Mouse (Mus musculus) adrenal gland, adult (tissue): Measurements from ENCODE around the gene Tdrd9.
A peak's percentile ranks its signal among the peaks of the same experiment; 100 is the strongest.
"Not testable (repeated sequence)": the region's sequence is repeated elsewhere in the genome, so short reads cannot be mapped to it uniquely, and the experiment has no call there.

Experiments
- DNase-seq, 2 experiments: peaks; one replicate each; pipeline ENCODE4 v3.0.0; 2022 to 2023; ENCODE audit warnings: low spot score in 1 of 2; ENCODE audit not compliant: inconsistent age in 2 of 2

The Tdrd9 gene

DNA sequence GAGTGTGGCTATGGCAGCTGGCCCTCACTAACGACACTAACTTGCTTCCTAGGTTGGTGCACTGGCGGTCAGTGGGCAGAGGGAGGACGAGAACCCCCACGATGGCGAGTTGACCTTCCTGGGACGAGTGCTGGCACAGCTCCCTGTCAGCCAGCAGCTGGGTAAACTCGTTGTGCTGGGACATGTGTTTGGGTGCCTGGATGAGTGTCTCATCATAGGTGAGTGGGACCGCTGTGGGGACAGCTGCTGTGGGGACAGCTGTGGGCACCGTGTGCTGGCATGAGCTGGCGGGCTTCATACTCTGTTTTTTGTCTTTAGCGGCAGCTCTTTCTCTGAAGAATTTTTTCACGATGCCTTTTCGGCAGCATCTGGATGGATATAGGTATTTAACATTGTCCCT, 54.1 kb downstream of the Tdrd9 start:
- no peak for DNase-seq

- no peak for DNase-seq
These were observed 54.7 kb downstream of the Tdrd9 start for GRCm38 (mm10) chr12:112025907-112026645.

DNA sequence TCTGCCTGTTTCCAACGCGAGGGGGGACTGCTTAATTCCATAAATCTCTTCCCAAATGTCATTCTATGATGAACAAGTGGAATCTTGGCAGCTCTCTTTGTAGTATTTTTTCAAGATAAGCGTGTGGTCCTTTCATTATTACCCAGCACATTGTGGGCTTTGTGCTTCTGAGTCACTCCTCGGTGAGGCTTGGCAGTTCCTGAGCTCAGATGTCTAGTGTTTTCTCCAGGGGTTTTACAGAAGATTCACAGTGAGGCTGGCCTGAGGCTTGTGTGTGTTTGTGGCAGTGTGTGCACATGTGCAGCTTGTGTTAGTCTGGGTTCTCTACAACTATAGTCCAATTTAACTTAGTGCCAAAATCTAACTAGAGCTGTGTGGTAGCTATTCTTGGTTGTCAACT, 56.0 kb downstream of the Tdrd9 start:
- no peak for DNase-seq

DNA sequence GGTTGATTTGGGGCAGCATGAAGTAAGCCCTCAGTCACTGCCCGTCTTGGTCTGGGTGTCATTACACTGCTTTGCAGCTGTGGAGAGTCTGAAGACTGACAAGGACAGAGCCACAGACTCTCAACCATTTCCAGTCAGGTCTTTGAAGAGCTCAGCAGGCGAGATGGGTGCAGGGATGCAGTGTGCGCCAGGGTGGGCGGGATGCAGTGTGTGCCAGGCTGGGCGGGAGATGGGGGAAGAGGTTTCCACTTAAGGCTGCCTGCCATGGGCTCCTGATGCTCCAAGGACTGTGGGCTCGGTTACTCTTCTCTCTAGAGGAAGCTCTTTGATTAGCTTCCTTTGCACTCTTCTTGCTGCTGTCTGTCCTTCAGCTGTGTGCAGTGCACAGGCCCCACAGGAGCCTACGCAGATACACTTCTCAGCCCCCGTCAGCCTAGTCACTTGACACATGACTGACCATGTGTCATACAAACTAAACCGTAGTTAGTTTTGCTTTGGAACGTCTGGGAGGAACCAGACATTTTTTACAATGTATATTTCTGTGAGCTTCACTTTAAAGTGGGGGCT, 62.1 kb downstream of the Tdrd9 start:
- no peak for DNase-seq

DNA sequence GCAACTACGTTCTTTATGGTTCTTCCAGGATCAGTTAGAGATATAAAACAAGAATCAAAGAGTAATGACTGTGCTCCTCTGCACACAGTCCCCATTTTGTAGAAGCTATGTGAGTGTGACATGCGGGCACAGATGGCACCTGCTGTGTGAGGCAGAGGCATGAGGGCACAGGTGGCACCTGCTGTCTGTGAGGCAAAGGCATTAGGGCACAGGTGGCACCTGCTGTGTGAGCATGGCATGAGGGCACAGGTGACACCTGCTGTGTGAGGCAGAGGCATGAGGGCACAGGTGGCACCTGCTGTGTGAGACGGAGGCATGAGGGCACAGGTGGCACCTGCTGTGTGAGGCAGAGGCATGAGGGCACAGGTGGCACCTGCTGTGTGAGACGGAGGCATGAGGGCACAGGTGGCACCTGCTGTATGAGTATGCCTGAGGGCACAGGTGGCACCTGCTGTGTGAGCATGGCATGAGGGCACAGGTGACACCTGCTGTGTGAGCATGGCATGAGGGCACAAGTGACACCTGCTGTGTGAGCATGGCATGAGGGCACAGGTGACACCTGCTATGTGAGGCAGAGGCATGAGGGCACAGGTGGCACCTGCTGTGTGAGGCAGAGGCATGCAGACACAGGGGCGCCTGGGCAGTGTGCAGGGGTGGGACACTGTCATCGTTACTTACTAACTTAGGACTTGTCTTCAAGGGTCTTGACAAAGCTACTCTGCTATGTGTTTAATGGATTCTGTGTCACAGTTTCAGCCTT, 64.2 kb downstream of the Tdrd9 start:
- not testable (repeated sequence) for DNase-seq

GRCm38 (mm10) chr12:112038441-112038840, 67.1 kb downstream of the Tdrd9 start:
- no peak for DNase-seq

DNA sequence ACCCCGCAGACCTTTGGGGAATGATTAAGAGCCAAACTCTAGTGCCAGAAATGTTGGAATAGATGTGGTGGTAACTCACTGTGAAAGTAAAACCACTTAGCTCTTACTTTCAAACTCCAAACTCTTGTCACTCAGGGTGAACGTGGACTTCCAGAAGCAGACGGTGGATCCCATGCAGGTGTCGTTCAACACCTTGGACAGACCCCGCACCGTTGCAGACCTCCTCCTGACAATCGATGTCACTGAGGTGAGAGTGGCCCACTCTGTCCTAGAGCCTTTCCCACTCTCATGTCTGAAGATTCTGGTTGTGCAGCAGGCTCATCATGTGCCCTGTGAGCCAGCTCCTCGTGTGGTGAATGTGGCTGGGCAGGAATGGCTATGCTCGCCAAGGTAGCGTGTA, 67.8 kb downstream of the Tdrd9 start:
- DNase-seq = no peak

DNA sequence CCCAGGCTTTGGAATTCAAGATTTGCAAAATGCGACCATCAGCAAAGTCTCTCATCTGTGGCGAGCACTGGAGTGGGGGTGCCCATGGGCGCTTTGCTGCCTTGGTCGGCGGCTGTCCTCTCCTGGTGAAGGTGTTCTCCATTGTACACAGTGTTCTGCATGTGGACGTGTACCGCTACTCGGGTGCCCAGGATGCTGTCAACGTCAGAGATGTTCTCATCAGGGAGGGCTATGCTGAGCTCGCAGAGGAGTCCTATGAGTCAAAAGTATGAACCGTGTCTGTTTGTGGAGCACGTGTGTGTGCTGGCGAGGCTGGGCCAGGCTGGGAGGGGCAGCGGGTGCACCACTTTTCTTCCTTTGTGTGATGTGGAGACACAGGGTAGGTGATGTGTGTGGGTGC, 71.3 kb downstream of the Tdrd9 start:
- no peak for DNase-seq

- peak; percentile 73 to 93 for DNase-seq
These were observed 106.3 kb downstream of the Tdrd9 start for GRCm38 (mm10) chr12:112077651-112078050.

- DNase-seq = no peak
These were observed 108.6 kb downstream of the Tdrd9 start for GRCm38 (mm10) chr12:112079911-112080310.

- DNase-seq = no peak
These were observed 109.6 kb downstream of the Tdrd9 start for GRCm38 (mm10) chr12:112080911-112081310.

GRCm38 (mm10) chr12:112082241-112082640, 110.9 kb downstream of the Tdrd9 start:
- no peak for DNase-seq

DNA sequence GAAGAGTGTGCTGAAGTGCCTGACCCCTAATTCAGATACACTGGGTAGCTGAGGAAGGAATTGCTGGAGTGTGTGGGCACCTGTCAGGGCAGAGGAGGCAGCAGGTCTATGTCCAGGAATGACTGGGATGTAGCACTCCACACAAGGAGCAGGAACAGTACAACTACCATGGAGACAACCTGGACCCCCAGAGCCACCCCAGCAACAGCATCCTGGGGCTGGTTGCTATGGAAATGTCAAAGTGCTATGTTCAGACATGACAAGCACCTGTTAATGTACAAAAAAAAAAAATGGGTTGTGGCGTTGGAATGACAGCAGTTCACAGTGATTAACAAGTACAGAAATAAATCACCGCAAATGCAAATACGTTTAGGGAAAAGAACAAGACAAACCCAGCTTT, 114.9 kb downstream of the Tdrd9 start:
- DNase-seq = no peak

DNA sequence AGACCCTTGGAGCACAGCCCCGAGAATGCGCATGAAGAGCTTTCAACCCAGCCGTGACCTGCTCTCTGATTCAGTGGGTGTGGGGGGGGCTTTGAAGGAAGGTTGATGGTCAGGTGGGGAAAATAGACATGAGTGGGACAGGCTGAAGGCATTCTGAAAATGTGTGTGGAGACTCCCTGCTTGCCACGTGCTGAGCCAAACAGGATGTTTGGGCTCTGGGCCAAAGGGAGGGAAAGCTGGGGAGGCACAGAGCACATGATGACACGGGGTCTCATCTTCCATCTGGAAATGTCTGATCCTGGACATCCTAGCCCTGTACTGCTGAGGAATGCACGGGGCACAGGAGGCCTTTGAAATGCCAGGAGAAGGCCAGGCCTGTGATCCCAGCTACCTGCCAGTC, 115.4 kb downstream of the Tdrd9 start:
- no peak for DNase-seq

DNA sequence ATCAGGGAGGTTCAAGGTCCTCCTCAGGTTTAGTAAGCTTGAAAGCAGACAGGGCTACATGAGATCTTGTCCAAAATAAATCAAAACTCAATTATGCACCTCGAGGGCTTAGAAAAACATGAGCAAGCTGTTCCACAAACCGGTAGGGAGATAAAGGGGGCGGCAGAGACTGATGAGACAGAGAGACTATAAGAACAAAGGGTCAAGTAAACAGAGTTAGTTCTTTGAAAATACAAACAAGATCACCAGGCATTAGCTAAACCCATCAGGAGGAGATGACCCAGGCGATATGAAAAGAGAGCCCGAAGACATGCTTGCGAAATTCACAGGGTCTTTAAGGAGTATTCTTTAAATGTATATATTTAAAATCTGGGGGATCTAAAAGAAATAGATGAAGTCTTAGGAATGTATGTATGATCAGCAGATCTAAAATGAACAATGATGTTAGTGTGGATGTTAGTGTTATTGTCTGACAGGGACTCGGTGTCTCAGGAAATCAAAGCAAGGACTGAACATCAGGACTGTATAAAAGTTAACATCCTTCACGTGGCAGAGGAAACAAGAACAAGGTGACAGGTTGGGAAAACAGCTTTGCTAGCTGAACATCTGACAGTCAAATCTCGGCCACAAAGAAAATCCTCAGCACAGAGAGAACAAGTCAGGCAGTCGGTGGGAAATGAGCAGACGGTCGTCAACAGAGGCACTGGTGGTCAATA, 117.4 kb downstream of the Tdrd9 start:
- no peak for DNase-seq

DNA sequence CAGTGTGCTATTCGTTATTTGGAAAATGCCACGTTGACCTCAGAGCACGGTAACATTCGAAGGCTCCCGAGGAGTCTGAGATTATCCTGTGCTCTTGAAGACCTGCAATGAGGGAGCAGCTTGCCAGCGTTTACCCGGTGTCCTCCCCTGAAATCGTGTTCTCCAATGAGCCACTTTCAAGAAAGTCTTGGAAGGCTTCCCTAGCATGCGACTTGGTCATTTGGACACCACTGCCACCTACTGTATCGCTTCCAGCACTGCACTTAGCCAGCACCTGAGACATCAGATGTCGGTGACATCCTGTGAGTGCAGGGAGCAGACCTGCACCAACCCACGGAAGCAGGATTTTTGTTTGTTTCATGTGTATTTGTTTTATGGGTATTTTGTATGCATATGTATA, 119.7 kb downstream of the Tdrd9 start:
- peak; percentile 63 to 90 for DNase-seq

GRCm38 (mm10) chr12:112094261-112094880, 123.0 kb downstream of the Tdrd9 start:
- no peak for DNase-seq

GRCm38 (mm10) chr12:112096051-112096732, 124.8 kb downstream of the Tdrd9 start:
- DNase-seq = peak; percentile 80 to 93

- no peak for DNase-seq
These were observed 125.4 kb downstream of the Tdrd9 start for GRCm38 (mm10) chr12:112096733-112097117.

- DNase-seq = no peak
These were observed 128.7 kb downstream of the Tdrd9 start for GRCm38 (mm10) chr12:112100106-112100505.

DNA sequence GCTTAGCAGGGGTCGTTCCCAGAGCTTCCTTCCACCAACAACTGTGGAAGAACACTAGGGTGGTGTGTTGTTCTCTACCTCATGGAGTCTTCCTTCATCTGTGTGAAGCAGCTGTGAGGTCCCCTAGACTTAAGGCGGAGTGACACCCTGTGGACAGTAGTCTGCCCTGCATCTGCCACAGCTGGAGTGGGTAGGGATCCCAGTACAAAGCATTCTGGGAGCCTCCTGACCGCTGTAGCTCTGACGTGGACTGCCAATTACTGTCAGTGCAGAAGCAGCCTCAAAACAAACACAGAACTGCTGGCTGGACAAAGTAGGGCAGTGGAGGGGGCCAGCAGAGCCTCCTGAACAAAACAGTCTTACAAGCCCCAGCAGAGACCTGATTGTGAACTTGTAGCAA, 129.7 kb downstream of the Tdrd9 start:
- DNase-seq = no peak
